Mouse (Mus musculus) mature B cell (primary cell): ENCODE measurements around the gene Ap2a2.

ENCODE experiments used
- in situ Hi-C: fragments of 300-500 bp; cut with MboI; formaldehyde crosslinking; loops from 2 replicates; pipeline ENCODE4 v1.14.3; 2019

The Ap2a2 gene

GRCm38 (mm10) chr7:141561682-141562391 is at the start of gene Ap2a2:
Gene Ap2a2, plus strand, starts transcription at chr7:141562173.
- in situ Hi-C loops, result no loop called here

DNA sequence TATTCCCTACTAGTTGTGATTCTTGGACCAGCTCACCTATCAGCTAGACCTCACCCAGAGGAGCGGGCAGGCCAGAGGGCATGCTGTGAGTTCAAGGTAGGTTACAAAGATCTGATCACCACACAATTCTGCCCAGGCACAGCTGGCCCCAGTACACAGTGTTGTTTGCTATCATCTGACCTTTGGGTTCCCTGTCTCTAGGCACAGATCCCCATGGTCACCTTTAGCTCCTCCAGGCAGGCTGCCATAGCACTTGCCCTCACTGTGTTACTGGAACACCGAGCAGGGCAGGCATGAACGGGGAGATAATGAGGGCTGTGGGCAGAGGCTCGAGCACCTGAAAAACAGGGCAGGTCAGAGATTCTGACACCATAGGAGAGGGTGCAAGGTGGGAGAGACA is 44.3 kb upstream of the Ap2a2 start:
- in situ Hi-C loops, result no loop called here

DNA sequence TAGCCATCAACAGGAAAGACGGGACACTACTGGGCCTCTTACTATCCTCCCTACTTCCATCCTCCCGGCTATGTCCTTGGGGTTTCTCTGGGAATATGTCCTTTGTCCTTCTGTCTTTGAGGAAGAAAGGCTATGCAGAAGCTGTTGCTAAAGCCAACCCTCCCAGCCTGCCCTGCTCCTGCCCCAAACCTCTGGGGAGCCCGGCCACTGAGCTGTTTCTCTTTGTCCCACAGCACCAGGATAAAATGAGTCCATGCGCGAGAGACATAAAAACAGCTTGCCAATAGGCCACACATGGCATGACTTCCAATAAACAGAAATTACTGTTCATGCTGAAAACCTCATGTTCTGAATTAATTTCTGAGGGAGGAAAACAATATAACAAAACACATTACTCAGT is 43.7 kb upstream of the Ap2a2 start:
- in situ Hi-C loops, result no loop called here

DNA sequence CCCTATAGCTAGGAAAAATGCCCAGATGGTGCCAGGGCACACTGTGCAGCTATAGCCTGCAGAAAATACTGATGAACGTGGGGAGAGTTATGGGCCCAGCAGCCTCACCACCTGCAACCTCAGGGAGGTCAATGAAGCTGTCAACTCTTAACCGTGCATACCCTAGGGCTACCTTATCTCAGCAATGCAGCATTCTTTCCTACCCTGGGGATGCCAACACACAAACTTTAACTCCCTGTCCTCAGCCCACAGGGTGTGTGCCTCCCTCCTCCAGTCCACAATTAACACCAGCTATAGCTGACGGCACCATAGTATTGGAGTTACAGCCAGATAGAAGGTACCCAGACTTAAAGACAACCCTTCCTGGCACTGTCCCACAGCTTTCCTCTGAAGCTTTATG is 43.0 kb upstream of the Ap2a2 start:
- in situ Hi-C loops, result no loop called here

GRCm38 (mm10) chr7:141519795-141520194 is 42.2 kb upstream of the Ap2a2 start:
- in situ Hi-C loops, result loop anchor here (10.0 kb wide), 1 partner anchor 115 kb away; no protein-coding TSS in a partner anchor

DNA sequence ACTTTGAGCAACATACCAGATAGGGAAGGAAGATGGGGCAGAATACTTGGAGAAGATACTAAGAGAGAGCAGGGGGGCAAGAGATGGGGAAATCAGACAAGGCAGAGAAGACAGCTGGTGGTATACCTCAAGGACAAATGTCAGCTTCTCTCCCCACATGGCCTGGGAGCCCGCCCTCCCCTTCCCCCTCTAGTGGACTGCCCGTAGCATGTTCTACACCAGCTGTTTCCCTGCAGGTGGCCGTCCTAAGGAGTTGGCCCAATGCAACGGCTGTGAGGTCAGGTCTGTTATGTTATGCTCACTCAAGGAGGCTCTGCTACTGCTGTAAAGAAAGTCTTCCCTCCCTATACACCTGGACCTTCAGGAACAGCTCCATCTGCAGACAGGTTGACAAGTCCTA is 39.0 kb upstream of the Ap2a2 start:
- in situ Hi-C loops, result loop anchor here (10.0 kb wide), 1 partner anchor 118 kb away; no protein-coding TSS in a partner anchor

DNA sequence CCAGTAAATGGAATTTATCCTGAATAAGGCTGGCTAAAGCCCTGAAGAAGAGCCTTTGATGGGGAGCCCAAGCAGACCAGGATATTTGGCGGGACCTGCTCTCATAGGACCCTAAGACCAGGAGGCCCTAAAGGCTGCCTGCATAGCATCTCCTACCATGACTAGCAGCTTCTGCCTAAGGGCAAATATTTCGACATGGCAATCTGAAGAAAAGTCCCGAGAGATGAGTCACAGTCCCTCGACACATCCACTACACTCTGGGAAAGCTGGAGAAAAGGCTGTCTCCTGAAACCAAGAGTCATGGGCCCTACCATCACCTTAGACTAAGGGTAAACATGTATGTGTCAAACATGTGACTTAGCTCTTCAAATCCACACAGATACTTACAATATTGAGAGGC is 37.7 kb upstream of the Ap2a2 start:
- in situ Hi-C loops, result loop anchor here (10.0 kb wide), 1 partner anchor 119 kb away; no protein-coding TSS in a partner anchor

DNA sequence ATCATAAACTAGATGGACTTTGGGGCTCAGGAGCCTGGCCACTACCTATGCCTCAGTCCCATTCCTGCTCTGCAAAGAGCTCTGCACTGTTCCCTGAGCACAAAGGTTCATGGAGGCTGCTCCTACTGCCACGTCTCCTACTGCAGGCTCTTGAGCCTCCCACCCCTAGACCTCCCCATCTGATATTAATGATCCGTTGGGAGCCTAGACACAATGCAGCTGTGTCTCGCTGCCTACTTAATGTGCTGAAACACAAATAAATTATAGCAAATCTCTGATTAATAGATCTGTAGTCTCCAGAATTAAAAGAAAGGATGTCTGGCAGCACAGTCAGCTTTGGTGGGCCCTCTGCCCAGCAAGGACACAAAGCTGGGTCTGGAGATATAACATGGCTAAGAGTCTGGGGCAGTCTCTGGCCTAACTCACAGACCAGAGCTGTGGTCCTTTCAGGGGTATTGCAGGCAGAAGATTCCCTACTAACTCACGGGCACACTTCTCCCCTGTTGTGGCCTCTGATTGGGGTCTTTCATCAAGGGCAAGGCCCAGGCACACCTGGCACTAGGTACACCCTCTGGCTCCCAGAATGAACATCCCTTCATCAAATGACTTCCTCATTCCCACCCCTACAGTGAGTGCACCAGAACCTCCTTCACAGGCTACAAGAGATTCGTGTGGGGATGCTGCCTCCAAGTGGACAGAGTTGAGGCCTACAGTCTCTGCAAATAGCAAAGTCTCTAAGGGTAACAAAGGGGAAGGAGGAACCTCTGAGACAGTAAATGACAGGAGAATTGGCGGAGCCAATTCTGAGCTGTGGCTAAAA is 37.0 kb upstream of the Ap2a2 start:
- in situ Hi-C loops, result loop anchor here (10.0 kb wide), 1 partner anchor 120 kb away; no protein-coding TSS in a partner anchor

- in situ Hi-C loops, result loop anchor here (10.0 kb wide), 1 partner anchor 121 kb away; no protein-coding TSS in a partner anchor
Measured at GRCm38 (mm10) chr7:141525580-141525925, 36.4 kb upstream of the Ap2a2 start.

DNA sequence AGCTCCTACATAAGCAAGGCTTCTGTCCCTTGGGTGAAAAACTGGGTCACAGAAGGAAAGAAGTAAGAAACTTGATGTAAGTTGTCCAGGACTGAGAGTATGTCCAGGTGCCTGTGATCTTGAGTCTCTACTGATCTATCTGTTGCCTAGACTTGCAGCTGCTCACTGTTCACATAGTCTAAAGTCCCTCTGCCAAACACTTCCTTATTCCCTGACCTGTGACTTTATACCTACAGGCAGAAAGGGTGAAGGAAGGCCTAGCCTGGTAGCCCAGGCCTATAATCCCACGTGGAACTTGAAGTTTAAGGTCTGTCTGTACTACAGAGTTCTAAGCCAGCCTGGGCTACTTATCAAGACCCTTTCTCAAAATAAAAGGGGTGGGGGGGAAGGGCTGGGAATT is 26.4 kb upstream of the Ap2a2 start:
- in situ Hi-C loops, result no loop called here

- in situ Hi-C loops, result no loop called here
Measured at GRCm38 (mm10) chr7:141538852-141539555, 23.0 kb upstream of the Ap2a2 start.

- in situ Hi-C loops, result no loop called here
Measured at GRCm38 (mm10) chr7:141539556-141540311, 22.2 kb upstream of the Ap2a2 start, which contains the start of gene Chid1. Gene Chid1, minus strand, starts transcription at chr7:141539857.

DNA sequence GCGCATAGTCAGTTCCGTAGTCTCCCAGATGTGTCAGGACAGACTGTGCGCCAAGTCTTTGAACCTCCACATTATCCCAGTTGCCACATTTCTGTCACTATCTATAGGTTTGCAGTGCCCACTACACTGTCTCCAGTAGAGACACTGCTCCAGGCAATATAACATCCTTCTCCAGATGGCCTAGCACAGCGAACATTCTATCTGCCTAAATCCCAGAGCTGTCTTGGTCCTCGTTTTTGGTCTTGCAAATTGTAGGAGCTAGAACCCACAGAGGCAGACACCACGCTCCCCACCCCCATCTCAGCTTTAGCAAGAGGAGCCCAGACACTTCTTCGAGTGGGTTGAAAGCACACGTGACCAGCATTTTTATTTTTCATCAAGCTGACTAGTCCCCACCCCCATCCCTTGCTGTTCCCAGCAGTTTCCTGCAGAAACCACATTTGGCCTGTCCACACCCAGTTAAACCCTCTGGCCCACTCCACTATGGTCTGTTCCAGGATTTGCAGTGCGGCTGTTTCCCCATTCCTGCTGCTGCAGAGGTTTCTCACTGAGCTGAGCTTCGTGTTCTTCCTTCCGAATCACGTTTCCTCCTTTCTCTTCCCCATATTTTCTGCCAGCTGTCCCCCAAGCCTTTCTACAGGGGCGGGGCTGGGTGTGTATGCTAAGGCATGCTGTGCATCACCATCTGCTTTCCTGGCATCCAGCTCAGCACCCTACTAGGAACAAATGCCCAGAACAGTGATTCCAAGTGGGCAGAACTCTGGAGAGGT is 21.5 kb upstream of the Ap2a2 start:
- in situ Hi-C loops, result no loop called here

GRCm38 (mm10) chr7:141541681-141542080 is 20.3 kb upstream of the Ap2a2 start:
- in situ Hi-C loops, result no loop called here

DNA sequence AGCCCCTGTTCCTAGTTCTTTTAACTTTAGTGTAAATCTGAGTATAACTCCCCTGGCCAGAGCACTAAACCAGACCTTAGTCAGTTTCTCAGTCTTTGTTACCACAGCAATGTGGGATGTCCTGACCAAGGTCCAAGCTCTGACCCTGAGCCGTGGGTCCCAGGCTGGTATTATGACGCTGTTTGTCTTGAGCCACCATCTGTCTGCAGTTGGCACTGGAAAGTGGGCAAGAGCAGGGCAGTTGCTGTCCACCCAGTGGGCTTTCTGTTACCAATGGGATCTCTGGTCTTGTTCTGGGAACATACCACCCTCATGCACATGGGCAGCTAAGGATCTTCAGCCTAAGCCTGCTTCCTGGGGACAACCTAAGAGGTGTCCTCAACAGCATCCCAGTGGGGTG is 19.4 kb upstream of the Ap2a2 start:
- in situ Hi-C loops, result no loop called here

DNA sequence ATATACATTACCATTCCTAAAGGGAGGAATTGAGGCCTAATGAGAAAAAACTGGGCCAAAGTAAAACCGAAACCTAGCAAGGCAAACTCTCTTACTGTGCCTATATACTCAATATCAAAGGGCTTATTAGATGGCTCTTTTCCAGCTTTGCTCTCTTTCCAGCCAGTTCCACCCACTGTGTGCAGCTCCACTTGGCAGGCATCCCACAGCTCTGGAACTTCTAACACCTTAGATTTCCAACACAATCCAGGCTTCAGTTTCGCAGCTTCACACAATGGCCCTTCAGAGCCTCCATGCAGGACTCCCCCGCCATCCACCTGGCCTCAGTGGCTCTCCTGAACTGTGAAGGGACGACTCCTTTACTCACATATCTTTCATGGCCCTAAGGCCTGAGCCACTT is 17.3 kb upstream of the Ap2a2 start:
- in situ Hi-C loops, result no loop called here

- in situ Hi-C loops, result no loop called here
Measured at GRCm38 (mm10) chr7:141549432-141550061, 12.4 kb upstream of the Ap2a2 start.

GRCm38 (mm10) chr7:141550464-141550863 is 11.5 kb upstream of the Ap2a2 start:
- in situ Hi-C loops, result no loop called here

DNA sequence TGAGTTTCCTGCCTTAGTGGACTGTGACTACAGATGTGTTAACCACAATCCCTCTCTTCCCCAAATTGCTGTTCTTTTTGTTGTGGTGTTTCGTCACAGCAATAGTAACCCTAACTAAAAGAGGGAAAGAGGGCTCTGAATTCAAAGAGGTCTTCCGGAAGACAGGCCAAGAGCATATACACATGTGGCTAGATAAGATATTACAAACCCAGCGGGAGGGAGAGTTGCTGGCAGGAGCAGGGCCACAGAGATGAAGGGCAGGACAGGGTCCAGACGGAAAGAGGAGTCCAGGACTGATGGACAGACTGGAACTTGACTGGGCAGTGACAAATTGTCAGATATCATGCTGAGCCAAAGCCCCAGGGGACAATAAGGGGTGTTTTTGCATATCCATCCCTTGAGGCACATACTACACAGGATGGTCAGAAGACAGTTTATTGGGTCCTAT is 3.6 kb upstream of the Ap2a2 start:
- in situ Hi-C loops, result no loop called here

- in situ Hi-C loops, result no loop called here
Measured at GRCm38 (mm10) chr7:141558946-141559345, 3.0 kb upstream of the Ap2a2 start.
